11 mouse cellular contexts compared by ENCODE assay signal in genomic region chr5:117900921-117901705, GRCm38 (mm10).
DNase-seq lines count a peak whose midpoint lies in the region; ATAC-seq lines count a peak whose summit lies in the region.
"Had no signal": no experiment of that assay in that cellular context is flagged by ENCODE, and none has a peak within 500 bp of the region (broad histone marks: within the 10 kb centered on the region; RNA-seq: fewer than 3 reads in every experiment).

No protein-coding gene starts in this region.

- H3K9ac ChIP-seq in hindbrain, embryonic 12.5 days, result no peak overlapping the region
- no peak overlapping the region for H3K9ac ChIP-seq in embryonic facial prominence, embryonic 15.5 days
- H3K9ac ChIP-seq: lung, embryonic 15.5 days; neural tube, embryonic 12.5 days had no signal

- no peak overlapping the region for H3K27ac ChIP-seq in hindbrain, embryonic 10.5 days
- no peak overlapping the region for H3K27ac ChIP-seq in hindbrain, embryonic 12.5 days
- H3K27ac ChIP-seq in embryonic facial prominence, embryonic 15.5 days (replicated peaks), result no peak overlapping the region
- H3K27ac ChIP-seq: lung, embryonic 15.5 days; neural tube, embryonic 12.5 days had no signal

- peak; percentile 31 for DNase-seq in hindbrain, embryonic 10.5 days (ENCODE audit: low spot score)
- DNase-seq in cerebellum, adult 11 months, result peak; percentile 76
- peak; percentile 58 to 77 for DNase-seq in kidney, postnatal 25 days
- no peak for DNase-seq in spleen, adult 18-20 months
- DNase-seq in gastrocnemius, postnatal 36 days, result no peak
- no peak for DNase-seq in yolk sac, embryonic 10.5 days (ENCODE audit: low spot score)

- ATAC-seq in hindbrain, embryonic 12.5 days (ENCODE audit: low FRiP score), result no peak
- ATAC-seq in embryonic facial prominence, embryonic 15.5 days (ENCODE audit: insufficient number of reproducible peaks, low FRiP score, low TSS enrichment, low read depth), result 0 out of 2 replicates have a peak, but pooled peaks have one; percentile 17

- H3K36me3 ChIP-seq in hindbrain, embryonic 10.5 days, result no peaks in the 10 kb centered on the region
- H3K36me3 ChIP-seq in hindbrain, embryonic 12.5 days, result no peaks in the 10 kb centered on the region
- H3K36me3 ChIP-seq in embryonic facial prominence, embryonic 15.5 days, result no peaks in the 10 kb centered on the region
- H3K36me3 ChIP-seq: lung, embryonic 15.5 days; neural tube, embryonic 12.5 days had no signal

- no peak overlapping the region for H3K4me2 ChIP-seq in hindbrain, embryonic 12.5 days (replicated peaks)
- no peak overlapping the region for H3K4me2 ChIP-seq in embryonic facial prominence, embryonic 15.5 days (replicated peaks)
- H3K4me2 ChIP-seq: heart, embryonic 11.5 days; lung, embryonic 15.5 days; neural tube, embryonic 12.5 days had no signal

- 24% methylated on average over 13 of the region's 13 CpGs for WGBS in hindbrain, embryonic 10.5 days
- WGBS in hindbrain, embryonic 12.5 days, result 22% methylated on average over 13 of the region's 13 CpGs
- 17% methylated on average over 13 of the region's 13 CpGs for WGBS in embryonic facial prominence, embryonic 15.5 days

- H3K9me3 ChIP-seq in hindbrain, embryonic 10.5 days, result no peaks in the 10 kb centered on the region
- no peaks in the 10 kb centered on the region for H3K9me3 ChIP-seq in hindbrain, embryonic 12.5 days (replicated peaks)
- H3K9me3 ChIP-seq in embryonic facial prominence, embryonic 15.5 days (replicated peaks), result no peaks in the 10 kb centered on the region
- H3K9me3 ChIP-seq: lung, embryonic 15.5 days; neural tube, embryonic 12.5 days had no signal

- peaks cover 55% of the 10 kb centered on the region for H3K4me1 ChIP-seq in hindbrain, embryonic 10.5 days (replicated peaks)
- H3K4me1 ChIP-seq in hindbrain, embryonic 12.5 days, result peaks cover 39% of the 10 kb centered on the region
- peaks cover 26% of the 10 kb centered on the region for H3K4me1 ChIP-seq in embryonic facial prominence, embryonic 15.5 days

- peaks cover 26% of the 10 kb centered on the region for H3K27me3 ChIP-seq in hindbrain, embryonic 10.5 days (ENCODE audit: insufficient read depth, poor library complexity, severe bottlenecking)
- H3K27me3 ChIP-seq in hindbrain, embryonic 12.5 days, result 0 out of 2 replicates have a peak, but pooled peaks cover 2% of the 10 kb centered on the region
- H3K27me3 ChIP-seq in embryonic facial prominence, embryonic 15.5 days, result no peaks in the 10 kb centered on the region
- H3K27me3 ChIP-seq: lung, embryonic 15.5 days; neural tube, embryonic 12.5 days had no signal

- intact Hi-C loops in gastrocnemius, postnatal 36 days (cut with DNase I), result no loop called here

- no peak overlapping the region for H3K4me3 ChIP-seq in hindbrain, embryonic 10.5 days
- no peak overlapping the region for H3K4me3 ChIP-seq in hindbrain, embryonic 12.5 days
- no peak overlapping the region for H3K4me3 ChIP-seq in embryonic facial prominence, embryonic 15.5 days (replicated peaks)
- H3K4me3 ChIP-seq: lung, embryonic 15.5 days; neural tube, embryonic 12.5 days had no signal

Comparison
In these comparisons a context has a peak if more than half of its experiments do, and no peak if none do; other contexts are left out.
1. DNase-seq: peak in hindbrain, embryonic 10.5 days (single experiment), cerebellum, adult 11 months (single experiment) and kidney, postnatal 25 days (2 of 2); none in spleen, adult 18-20 months (0 of 2), gastrocnemius, postnatal 36 days (0 of 2) and yolk sac, embryonic 10.5 days (single experiment).